Mouse (Mus musculus) kidney, postnatal 25 days (tissue): ENCODE results near the gene Cdc42ep5.
A peak's percentile ranks its signal among the peaks of the same experiment; 100 is the strongest.

ENCODE experiments used
- DNase-seq, 2 experiments: peaks; one replicate each; pipeline ENCODE4 v3.0.0; 2021; ENCODE audit warnings: mixed read lengths in 2 of 2

Cdc42ep5 gene

GRCm38 (mm10) chr7:4145552-4146190 lies 19.0 kb downstream of the Cdc42ep5 start:
- DNase-seq, result peak; percentile 67 to 73

GRCm38 (mm10) chr7:4144766-4145551 lies 19.7 kb downstream of the Cdc42ep5 start:
- DNase-seq, result no peak

- DNase-seq, result no peak
Observed at GRCm38 (mm10) chr7:4144046-4144445, 20.6 kb downstream of the Cdc42ep5 start.

- DNase-seq, result no peak
Observed at GRCm38 (mm10) chr7:4143506-4143905, 21.2 kb downstream of the Cdc42ep5 start.

- no peak for DNase-seq
Observed at GRCm38 (mm10) chr7:4142796-4143445, 21.7 kb downstream of the Cdc42ep5 start.

- no peak for DNase-seq
Observed at GRCm38 (mm10) chr7:4141648-4142325, 22.9 kb downstream of the Cdc42ep5 start.

GRCm38 (mm10) chr7:4139391-4139790 lies 25.3 kb downstream of the Cdc42ep5 start:
- DNase-seq, result no peak

GRCm38 (mm10) chr7:4138671-4139070 lies 26.0 kb downstream of the Cdc42ep5 start:
- no peak for DNase-seq

- no peak for DNase-seq
Observed at GRCm38 (mm10) chr7:4138181-4138580, 26.5 kb downstream of the Cdc42ep5 start.

GRCm38 (mm10) chr7:4137746-4138145 lies 26.9 kb downstream of the Cdc42ep5 start:
- no peak for DNase-seq

GRCm38 (mm10) chr7:4136771-4137531 lies 27.7 kb downstream of the Cdc42ep5 start, which contains the start of gene Leng8:
Leng8 (plus strand) TSS chr7:4137039.
- peak; percentile 98 to 100 for DNase-seq

- DNase-seq, result peak in 1 of 2 experiments; percentile 53
Observed at GRCm38 (mm10) chr7:4136404-4136770, 28.3 kb downstream of the Cdc42ep5 start.

- DNase-seq, result no peak
Observed at GRCm38 (mm10) chr7:4134911-4135310, 29.7 kb downstream of the Cdc42ep5 start.

GRCm38 (mm10) chr7:4132998-4133397 lies 31.7 kb downstream of the Cdc42ep5 start:
- DNase-seq, result no peak

GRCm38 (mm10) chr7:4132581-4132980 lies 32.1 kb downstream of the Cdc42ep5 start:
- DNase-seq, result no peak

GRCm38 (mm10) chr7:4131964-4132363 lies 32.7 kb downstream of the Cdc42ep5 start:
- DNase-seq, result no peak

GRCm38 (mm10) chr7:4130686-4131452 lies 33.8 kb downstream of the Cdc42ep5 start:
- peak; percentile 85 to 93 for DNase-seq

GRCm38 (mm10) chr7:4128860-4129259 lies 35.8 kb downstream of the Cdc42ep5 start:
- DNase-seq, result no peak

- no peak for DNase-seq
Observed at GRCm38 (mm10) chr7:4127894-4128293, 36.8 kb downstream of the Cdc42ep5 start.

- DNase-seq, result no peak
Observed at GRCm38 (mm10) chr7:4126992-4127785, 37.5 kb downstream of the Cdc42ep5 start.

- DNase-seq, result no peak
Observed at GRCm38 (mm10) chr7:4125306-4125705, 39.4 kb downstream of the Cdc42ep5 start.
